Mouse (Mus musculus) forebrain, embryonic 10.5 days (tissue): ENCODE data around the gene Ctnnbl1. TPM values are rescaled to one million over a fixed set of nuclear protein-coding genes. Genes with fewer than 3 reads are reported as not detected.

Experiments
- DNase-seq: peaks from one replicate; pipeline ENCODE4 v3.0.0-alpha.2; 2017; ENCODE audit warnings: low spot score; ENCODE audit errors: extremely low spot score
- H3K27ac ChIP-seq: fragments of 300-500 bp; sonication (generic); 2 replicates; pipeline ENCODE4 v1.5.1; 2016; ENCODE audit warnings: mild to moderate bottlenecking
- H3K27me3 ChIP-seq: fragments of 300-500 bp; sonication (generic); 2 replicates; pipeline ENCODE4 v1.6.1; 2016; ENCODE audit warnings: mild to moderate bottlenecking; ENCODE audit not compliant: poor library complexity, severe bottlenecking
- H3K36me3 ChIP-seq: fragments of 300-500 bp; sonication (generic); replicated peaks from 2 replicates; pipeline ENCODE4 v1.6.1; 2016; ENCODE audit warnings: mild to moderate bottlenecking, moderate library complexity
- H3K4me1 ChIP-seq: fragments of 300-500 bp; sonication (generic); 2 replicates; pipeline ENCODE4 v1.6.1; 2016
- H3K4me3 ChIP-seq: fragments of 300-500 bp; sonication (generic); 2 replicates; pipeline ENCODE4 v1.5.1; 2016; ENCODE audit warnings: mild to moderate bottlenecking, moderate library complexity
- H3K9me3 ChIP-seq: fragments of 300-500 bp; sonication (generic); 2 replicates; pipeline ENCODE4 v1.6.1; 2016; ENCODE audit warnings: mild to moderate bottlenecking, moderate library complexity
- WGBS: fragments of 180-500 bp; shearing (Covaris S2); methylation state at CpG from one replicate; pipeline ENCODE4 v1.1.7; 2016; 5-methylcytosine and 5-hydroxymethylcytosine counted together
- polyA plus RNA-seq: library from polyadenylated mRNA; unstranded; fragments of >200 nt; fragmentation: Nextera tagmentation; extraction: Ambion mirVana; gene quantifications from 2 replicates; pipeline ENCODE4 v1.2.1, GENCODE M21; 2016

The Ctnnbl1 gene
- polyA plus RNA-seq, 1 experiment from 2014 or later = 98.8 TPM

- 0 out of 2 replicates have a peak, but pooled peaks cover 4% of the 10 kb centered on the region for H3K36me3 ChIP-seq
- 82% methylated on average over 5 of the region's 5 CpGs for WGBS
Observed at GRCm38 (mm10) chr2:157845831-157846230, 108.6 kb downstream of the Ctnnbl1 start.

GRCm38 (mm10) chr2:157853135-157853534, 115.9 kb downstream of the Ctnnbl1 start:
- Histone ChIP-seq H3K4me3 (no peak overlapping the region), H3K4me1 (peaks cover 20% of the 10 kb centered on the region), H3K27ac (no peak overlapping the region), H3K36me3 (no peaks in the 10 kb centered on the region), H3K9me3 (no peaks in the 10 kb centered on the region), H3K27me3 (no peaks in the 10 kb centered on the region)
- WGBS = 81% methylated on average over 3 of the region's 3 CpGs
- DNase-seq = no peak

More at GRCm38 (mm10) chr2:157845831-157846230, 108.6 kb downstream of the Ctnnbl1 start:
- H3K4me3 ChIP-seq = no peak overlapping the region
- no peaks in the 10 kb centered on the region for H3K27me3 ChIP-seq
- peaks cover 14% of the 10 kb centered on the region for H3K4me1 ChIP-seq
- H3K27ac ChIP-seq = no peak overlapping the region
- no peaks in the 10 kb centered on the region for H3K9me3 ChIP-seq
- DNase-seq = no peak

- no peak overlapping the region for H3K4me3 ChIP-seq
- no peaks in the 10 kb centered on the region for H3K27me3 ChIP-seq
- 91% methylated on average over 6 of the region's 6 CpGs for WGBS
- no peak for DNase-seq
- H3K36me3 ChIP-seq = no peaks in the 10 kb centered on the region
- H3K4me1 ChIP-seq = peaks cover 24% of the 10 kb centered on the region
- no peaks in the 10 kb centered on the region for H3K9me3 ChIP-seq
- H3K27ac ChIP-seq = no peak overlapping the region
Observed at GRCm38 (mm10) chr2:157855814-157856213, 118.6 kb downstream of the Ctnnbl1 start.

- H3K36me3 ChIP-seq = no peaks in the 10 kb centered on the region
- H3K4me1 ChIP-seq = peaks cover 26% of the 10 kb centered on the region
- H3K27ac ChIP-seq = no peak overlapping the region
- H3K9me3 ChIP-seq = no peaks in the 10 kb centered on the region
- no peak overlapping the region for H3K4me3 ChIP-seq
- no peaks in the 10 kb centered on the region for H3K27me3 ChIP-seq
- WGBS = 84% methylated on average over 3 of the region's 3 CpGs
- DNase-seq = no peak
Observed at GRCm38 (mm10) chr2:157857496-157857895, 120.3 kb downstream of the Ctnnbl1 start.

GRCm38 (mm10) chr2:157858317-157858716, 121.1 kb downstream of the Ctnnbl1 start:
- no peaks in the 10 kb centered on the region for H3K27me3 ChIP-seq
- DNase-seq = no peak
- WGBS = 86% methylated on average over 7 of the region's 7 CpGs
- peaks cover 26% of the 10 kb centered on the region for H3K4me1 ChIP-seq
- no peaks in the 10 kb centered on the region for H3K9me3 ChIP-seq
- H3K4me3 ChIP-seq = no peak overlapping the region
- no peak overlapping the region for H3K27ac ChIP-seq
- no peaks in the 10 kb centered on the region for H3K36me3 ChIP-seq

GRCm38 (mm10) chr2:157859046-157859701, 122.0 kb downstream of the Ctnnbl1 start:
- 97% methylated on average over 8 of the region's 8 CpGs for WGBS
- no peak overlapping the region; the same call in 1 of the 2 replicates for H3K27ac ChIP-seq

GRCm38 (mm10) chr2:157861273-157861944, 124.2 kb downstream of the Ctnnbl1 start:
- DNase-seq = no peak
- Histone ChIP-seq H3K9me3 (no peaks in the 10 kb centered on the region), H3K4me1 (peaks cover 21% of the 10 kb centered on the region), H3K4me3 (no peak overlapping the region), H3K27me3 (no peaks in the 10 kb centered on the region), H3K36me3 (no peaks in the 10 kb centered on the region), H3K27ac (no peak overlapping the region)
- 89% methylated on average over 10 of the region's 10 CpGs for WGBS

More at GRCm38 (mm10) chr2:157859046-157859701, 122.0 kb downstream of the Ctnnbl1 start:
- no peak for DNase-seq
- H3K4me1 ChIP-seq = peaks cover 26% of the 10 kb centered on the region
- no peaks in the 10 kb centered on the region for H3K36me3 ChIP-seq
- H3K4me3 ChIP-seq = no peak overlapping the region
- H3K27me3 ChIP-seq = no peaks in the 10 kb centered on the region
- H3K9me3 ChIP-seq = no peaks in the 10 kb centered on the region

GRCm38 (mm10) chr2:157862306-157862705, 125.1 kb downstream of the Ctnnbl1 start:
- no peaks in the 10 kb centered on the region for H3K36me3 ChIP-seq
- no peaks in the 10 kb centered on the region for H3K9me3 ChIP-seq
- no peak for DNase-seq
- 88% methylated on average over 10 of the region's 10 CpGs for WGBS
- peaks cover 13% of the 10 kb centered on the region for H3K4me1 ChIP-seq
- no peaks in the 10 kb centered on the region for H3K27me3 ChIP-seq
- no peak overlapping the region for H3K4me3 ChIP-seq
- no peak overlapping the region for H3K27ac ChIP-seq

- 95% methylated on average over 3 of the region's 3 CpGs for WGBS
- DNase-seq = no peak
- H3K27ac ChIP-seq = no peak overlapping the region
- no peaks in the 10 kb centered on the region for H3K27me3 ChIP-seq
- H3K36me3 ChIP-seq = peaks cover 15% of the 10 kb centered on the region
- no peaks in the 10 kb centered on the region for H3K4me1 ChIP-seq
- H3K9me3 ChIP-seq = no peaks in the 10 kb centered on the region
- H3K4me3 ChIP-seq = no peak overlapping the region
Observed at GRCm38 (mm10) chr2:157867126-157867525, 129.9 kb downstream of the Ctnnbl1 start.

GRCm38 (mm10) chr2:157870247-157870646, 133.0 kb downstream of the Ctnnbl1 start:
- WGBS = 92% methylated on average over 6 of the region's 6 CpGs
- Histone ChIP-seq H3K36me3 (peaks cover 22% of the 10 kb centered on the region), H3K9me3 (no peaks in the 10 kb centered on the region), H3K4me3 (no peak overlapping the region), H3K27me3 (no peaks in the 10 kb centered on the region), H3K4me1 (peaks cover 5% of the 10 kb centered on the region; the same call in 1 of the 2 replicates), H3K27ac (no peak overlapping the region)
- no peak for DNase-seq

GRCm38 (mm10) chr2:157873223-157873622, 136.0 kb downstream of the Ctnnbl1 start:
- Histone ChIP-seq H3K27ac (no peak overlapping the region), H3K9me3 (no peaks in the 10 kb centered on the region), H3K4me3 (no peak overlapping the region), H3K27me3 (no peaks in the 10 kb centered on the region), H3K4me1 (peaks cover 7% of the 10 kb centered on the region; the same call in 1 of the 2 replicates), H3K36me3 (peaks cover 27% of the 10 kb centered on the region)
- WGBS = 84% methylated on average over 6 of the region's 6 CpGs
- DNase-seq = no peak

- Histone ChIP-seq H3K27ac (no peak overlapping the region), H3K4me1 (peaks cover 7% of the 10 kb centered on the region; the same call in 1 of the 2 replicates), H3K27me3 (no peaks in the 10 kb centered on the region), H3K36me3 (peaks cover 25% of the 10 kb centered on the region), H3K9me3 (no peaks in the 10 kb centered on the region), H3K4me3 (no peak overlapping the region)
- no peak for DNase-seq
- WGBS = 89% methylated on average over 1 of the region's 1 CpGs
Observed at GRCm38 (mm10) chr2:157873691-157874090, 136.5 kb downstream of the Ctnnbl1 start.

- Histone ChIP-seq H3K9me3 (no peaks in the 10 kb centered on the region), H3K27ac (no peak overlapping the region), H3K36me3 (peaks cover 25% of the 10 kb centered on the region), H3K27me3 (no peaks in the 10 kb centered on the region), H3K4me1 (peaks cover 7% of the 10 kb centered on the region; the same call in 1 of the 2 replicates), H3K4me3 (no peak overlapping the region)
- no peak for DNase-seq
- WGBS = 70% methylated on average over 8 of the region's 8 CpGs
Observed at GRCm38 (mm10) chr2:157875111-157875510, 137.9 kb downstream of the Ctnnbl1 start.
